Mouse (Mus musculus): ENCODE measurements around the gene Runx2.

GRCm38 (mm10) chr17:44797331-44797730 lies 17.3 kb downstream of the Runx2 start:
- TF ChIP-seq CTCF (IDR thresholded peaks at IDR 0.05; ENCODE audit: control insufficient read depth, insufficient read depth, low read length) (no peak), POLR2A (IDR thresholded peaks at IDR 0.05; ENCODE audit: borderline replicate concordance, control insufficient read depth, low read depth, low read length) (no peak)
